Mouse (Mus musculus) lung, adult 18-20 months (tissue): ENCODE measurements around the gene Hspd1.
A peak's percentile ranks its signal among the peaks of the same experiment; 100 is the strongest.

Source experiments
- DNase-seq, 2 experiments: peaks; one replicate each; pipeline ENCODE4 v3.0.0; 2022; ENCODE audit warnings: mixed read lengths in 2 of 2

Hspd1 gene

GRCm38 (mm10) chr1:55031026-55031779 is 56.8 kb downstream of the Hspd1 start:
- no peak for DNase-seq

- no peak for DNase-seq
Observed at GRCm38 (mm10) chr1:55029446-55029845, 58.6 kb downstream of the Hspd1 start.

- peak; percentile 34 to 46 for DNase-seq
Observed at GRCm38 (mm10) chr1:55028512-55029249, 59.4 kb downstream of the Hspd1 start.

- DNase-seq, result no peak
Observed at GRCm38 (mm10) chr1:55027966-55028365, 60.1 kb downstream of the Hspd1 start.
